Comparison of ENCODE assay signal across 23 mouse cellular contexts in the genomic region with DNA sequence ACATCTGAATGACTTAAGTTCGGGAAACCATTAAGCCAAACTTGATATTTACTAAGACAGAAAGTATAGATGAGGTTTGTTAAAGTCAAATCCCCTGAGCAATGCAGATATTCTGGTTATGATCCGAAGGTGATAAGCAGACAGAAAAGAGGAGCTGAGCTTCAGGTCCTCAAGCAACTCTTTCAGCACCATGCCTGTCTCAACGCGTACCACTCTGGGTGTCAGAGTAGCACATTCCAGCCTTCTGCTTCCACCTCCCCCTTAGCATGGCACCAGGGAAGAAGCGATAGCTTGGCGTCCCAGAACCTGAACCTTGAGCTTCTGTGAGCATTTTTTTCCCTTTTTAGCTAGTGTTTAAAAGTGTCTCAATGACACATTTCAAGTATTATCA. TPM values are rescaled to one million over a fixed set of nuclear protein-coding genes. Genes with fewer than 3 reads are reported as not detected.
DNase-seq lines count a peak whose midpoint lies in the region; ATAC-seq and TF ChIP-seq lines count a peak whose summit lies in the region.
"Had no signal": no experiment of that assay in that cellular context is flagged by ENCODE, and none has a peak within 500 bp of the region (broad histone marks: within the 10 kb centered on the region; RNA-seq: fewer than 3 reads in every experiment).

No protein-coding gene starts in this region.

- no peak for TF ChIP-seq POLR2A in heart, adult 2 months (IDR thresholded peaks at IDR 0.05; ENCODE audit: insufficient read depth, low read depth, low read length)

- 0 out of 2 replicates have a peak overlapping the region, but pooled peaks have one; percentile 7 for H3K9ac ChIP-seq in heart, embryonic 13.5 days
- H3K9ac ChIP-seq in heart, adult 2 months (ENCODE audit: low read depth, low read length), result no peak overlapping the region
- H3K9ac ChIP-seq in embryonic facial prominence, embryonic 14.5 days (ENCODE audit: low read depth, low read length), result no peak overlapping the region
- H3K9ac ChIP-seq in limb, embryonic 15.5 days, result no peak overlapping the region
- H3K9ac ChIP-seq in liver, embryonic 12.5 days, result no peak overlapping the region
- H3K9ac ChIP-seq in lung, postnatal 0 days (replicated peaks; ENCODE audit: low read depth), result no peak overlapping the region
- H3K9ac ChIP-seq: forebrain, embryonic 15.5 days; liver, embryonic 13.5 days; midbrain, embryonic 13.5 days; neural tube, embryonic 13.5 days had no signal

- 35% methylated on average over 6 of the region's 6 CpGs for WGBS in heart, embryonic 13.5 days
- WGBS in heart, adult 2 months, result 73% methylated on average over 6 of the region's 6 CpGs
- 60% methylated on average over 6 of the region's 6 CpGs for WGBS in embryonic facial prominence, embryonic 14.5 days
- 76% methylated on average over 6 of the region's 6 CpGs for WGBS in limb, embryonic 10.5 days
- WGBS in limb, embryonic 15.5 days, result 48% methylated on average over 6 of the region's 6 CpGs
- 73% methylated on average over 6 of the region's 6 CpGs for WGBS in liver, embryonic 12.5 days (ENCODE audit: insufficient replicate concordance)
- 58% methylated on average over 6 of the region's 6 CpGs for WGBS in lung, postnatal 0 days

- no peak for TF ChIP-seq CTCF in heart, adult 2 months (IDR thresholded peaks at IDR 0.05)
- TF ChIP-seq CTCF in lung, postnatal 0 days (IDR thresholded peaks at IDR 0.05), result no peak

- no peaks in the 10 kb centered on the region for H3K27me3 ChIP-seq in heart, embryonic 13.5 days (replicated peaks)
- no peaks in the 10 kb centered on the region for H3K27me3 ChIP-seq in heart, adult 2 months (ENCODE audit: control insufficient read depth, insufficient read depth, low read length)
- no peaks in the 10 kb centered on the region for H3K27me3 ChIP-seq in embryonic facial prominence, embryonic 14.5 days (replicated peaks; ENCODE audit: control insufficient read depth, insufficient read depth, low read length)
- H3K27me3 ChIP-seq in limb, embryonic 10.5 days (ENCODE audit: low read depth, poor library complexity, severe bottlenecking), result no peaks in the 10 kb centered on the region
- no peaks in the 10 kb centered on the region for H3K27me3 ChIP-seq in limb, embryonic 15.5 days
- no peaks in the 10 kb centered on the region for H3K27me3 ChIP-seq in liver, embryonic 12.5 days (replicated peaks)
- no peaks in the 10 kb centered on the region for H3K27me3 ChIP-seq in lung, postnatal 0 days (replicated peaks; ENCODE audit: insufficient read depth, low read length)
- H3K27me3 ChIP-seq: forebrain, embryonic 15.5 days; liver, embryonic 13.5 days; midbrain, embryonic 13.5 days; neural tube, embryonic 13.5 days had no signal

- peak overlapping the region; percentile 36; the same call in 1 of the 2 replicates for H3K27ac ChIP-seq in heart, embryonic 13.5 days (replicated peaks)
- H3K27ac ChIP-seq in heart, adult 2 months, result no peak overlapping the region
- H3K27ac ChIP-seq in embryonic facial prominence, embryonic 14.5 days (replicated peaks; ENCODE audit: low read depth, low read length), result peak overlapping the region; percentile 61; the same call in 1 of the 2 replicates
- H3K27ac ChIP-seq in limb, embryonic 10.5 days, result peak overlapping the region; percentile 67; the same call in 1 of the 2 replicates
- peak overlapping the region; percentile 69 for H3K27ac ChIP-seq in limb, embryonic 15.5 days
- H3K27ac ChIP-seq in liver, embryonic 12.5 days, result no peak overlapping the region
- H3K27ac ChIP-seq in lung, postnatal 0 days (ENCODE audit: low read length), result no peak overlapping the region
- H3K27ac ChIP-seq: forebrain, embryonic 10.5 days; forebrain, embryonic 15.5 days; layer of hippocampus, adult 2 months; liver, embryonic 13.5 days; macrophage; midbrain, embryonic 13.5 days; neural tube, embryonic 13.5 days had no signal

- H3K4me3 ChIP-seq in heart, embryonic 13.5 days, result no peak overlapping the region
- H3K4me3 ChIP-seq in heart, adult 2 months, result no peak overlapping the region
- H3K4me3 ChIP-seq in embryonic facial prominence, embryonic 14.5 days (ENCODE audit: low read depth, low read length), result no peak overlapping the region
- H3K4me3 ChIP-seq in limb, embryonic 10.5 days, result no peak overlapping the region
- H3K4me3 ChIP-seq in limb, embryonic 15.5 days, result no peak overlapping the region
- no peak overlapping the region for H3K4me3 ChIP-seq in liver, embryonic 12.5 days
- H3K4me3 ChIP-seq in lung, postnatal 0 days (ENCODE audit: low read depth, low read length), result no peak overlapping the region
- H3K4me3 ChIP-seq: forebrain, embryonic 10.5 days; forebrain, embryonic 15.5 days; layer of hippocampus, adult 2 months; liver, embryonic 13.5 days; midbrain, embryonic 13.5 days; neural tube, embryonic 13.5 days had no signal

- peaks cover 8% of the 10 kb centered on the region; the same call in 1 of the 2 replicates for H3K36me3 ChIP-seq in heart, embryonic 13.5 days
- no peaks in the 10 kb centered on the region for H3K36me3 ChIP-seq in heart, adult 2 months (ENCODE audit: control insufficient read depth, insufficient read depth, low read length)
- H3K36me3 ChIP-seq in embryonic facial prominence, embryonic 14.5 days (ENCODE audit: control insufficient read depth, insufficient read depth, low read length), result peaks cover 8% of the 10 kb centered on the region; the same call in 1 of the 2 replicates
- peaks cover 17% of the 10 kb centered on the region for H3K36me3 ChIP-seq in limb, embryonic 10.5 days
- H3K36me3 ChIP-seq in limb, embryonic 15.5 days, result 0 out of 2 replicates have a peak, but pooled peaks cover 3% of the 10 kb centered on the region
- peaks cover 9% of the 10 kb centered on the region for H3K36me3 ChIP-seq in liver, embryonic 12.5 days
- no peaks in the 10 kb centered on the region for H3K36me3 ChIP-seq in lung, postnatal 0 days (ENCODE audit: insufficient read depth, low read length)
- H3K36me3 ChIP-seq: forebrain, embryonic 15.5 days had no signal

- H3K9me3 ChIP-seq in heart, embryonic 13.5 days, result peaks cover 5% of the 10 kb centered on the region; the same call in 1 of the 2 replicates
- H3K9me3 ChIP-seq in embryonic facial prominence, embryonic 14.5 days (ENCODE audit: control insufficient read depth, low read length), result no peaks in the 10 kb centered on the region
- H3K9me3 ChIP-seq in limb, embryonic 10.5 days (replicated peaks), result no peaks in the 10 kb centered on the region
- no peaks in the 10 kb centered on the region for H3K9me3 ChIP-seq in limb, embryonic 15.5 days
- no peaks in the 10 kb centered on the region for H3K9me3 ChIP-seq in liver, embryonic 12.5 days (replicated peaks)
- no peaks in the 10 kb centered on the region for H3K9me3 ChIP-seq in lung, postnatal 0 days (ENCODE audit: low read length)
- H3K9me3 ChIP-seq: forebrain, embryonic 15.5 days; liver, embryonic 13.5 days; neural tube, embryonic 13.5 days had no signal

- no peak for DNase-seq in heart, adult 2 months
- peak; percentile 79 for DNase-seq in embryonic facial prominence, embryonic 14.5 days (ENCODE audit: low spot score)
- DNase-seq in limb, embryonic 10.5 days (ENCODE audit: low spot score), result no peak
- no peak for DNase-seq in lung, postnatal 0 days (ENCODE audit: low spot score)
- DNase-seq: adrenal gland, postnatal 25 days; B cell, adult 2 months; cerebellum, adult 18-20 months; cerebellum, postnatal 10 days; heart, postnatal 10 days; kidney, adult 2 months; kidney, postnatal 36 days; liver, embryonic 13.5 days; thymus, postnatal 36 days had no signal

- H3K4me2 ChIP-seq in heart, embryonic 13.5 days, result 0 out of 2 replicates have a peak overlapping the region, but pooled peaks have one; percentile 18
- H3K4me2 ChIP-seq in embryonic facial prominence, embryonic 14.5 days (ENCODE audit: low read depth, low read length), result peak overlapping the region; percentile 20; the same call in 1 of the 2 replicates
- no peak overlapping the region for H3K4me2 ChIP-seq in limb, embryonic 15.5 days
- no peak overlapping the region for H3K4me2 ChIP-seq in liver, embryonic 12.5 days
- no peak overlapping the region for H3K4me2 ChIP-seq in lung, postnatal 0 days (replicated peaks; ENCODE audit: low read depth, low read length)
- H3K4me2 ChIP-seq: forebrain, embryonic 15.5 days; liver, embryonic 13.5 days; midbrain, embryonic 13.5 days; neural tube, embryonic 13.5 days had no signal

- H3K4me1 ChIP-seq in heart, embryonic 13.5 days, result peaks cover 28% of the 10 kb centered on the region
- peaks cover 10% of the 10 kb centered on the region for H3K4me1 ChIP-seq in heart, adult 2 months (ENCODE audit: control insufficient read depth, insufficient read depth, low read length)
- peaks cover 23% of the 10 kb centered on the region for H3K4me1 ChIP-seq in embryonic facial prominence, embryonic 14.5 days (ENCODE audit: control insufficient read depth, insufficient read depth, low read length)
- peaks cover 59% of the 10 kb centered on the region for H3K4me1 ChIP-seq in limb, embryonic 10.5 days
- H3K4me1 ChIP-seq in limb, embryonic 15.5 days, result peaks cover 37% of the 10 kb centered on the region
- no peaks in the 10 kb centered on the region; the same call in 1 of the 2 replicates for H3K4me1 ChIP-seq in liver, embryonic 12.5 days
- peaks cover 8% of the 10 kb centered on the region; the same call in 1 of the 2 replicates for H3K4me1 ChIP-seq in lung, postnatal 0 days (ENCODE audit: insufficient read depth, low read depth, low read length)
- H3K4me1 ChIP-seq: midbrain, embryonic 13.5 days had no signal

- no peak for TF ChIP-seq EP300 in heart, adult 2 months (IDR thresholded peaks at IDR 0.05; ENCODE audit: insufficient read depth, low read depth, low read length)
- no peak for TF ChIP-seq EP300 in lung, postnatal 0 days (IDR thresholded peaks at IDR 0.05)

- ATAC-seq in heart, embryonic 13.5 days (ENCODE audit: extremely low read depth, insufficient number of reproducible peaks, low FRiP score, low TSS enrichment), result no peak
- peak; percentile 76 for ATAC-seq in embryonic facial prominence, embryonic 14.5 days (ENCODE audit: low read depth)
- no peak for ATAC-seq in limb, embryonic 15.5 days (ENCODE audit: insufficient number of reproducible peaks, low FRiP score, low TSS enrichment, low read depth)
- ATAC-seq in liver, embryonic 12.5 days, result no peak
- ATAC-seq in lung, postnatal 0 days, result no peak
- ATAC-seq: forebrain, embryonic 15.5 days; hindbrain, embryonic 16.5 days; midbrain, embryonic 13.5 days had no signal

- intact Hi-C loops in heart, adult 2 months (cut with DNase I), result no loop called here

- no peaks in the 10 kb centered on the region for H3K79me2 ChIP-seq in heart, adult 2 months (replicated peaks; ENCODE audit: control insufficient read depth, insufficient read depth, low read length)

RNA-seq across cellular contexts. Expression of gene Disp1, which starts 57.1 kb away (rescaled TPM):
- polyA plus RNA-seq in heart, embryonic 13.5 days (2015; fragmentation: Nextera tagmentation; extraction: Ambion mirVana), result 8.8 and 9.1 TPM in 2 replicates
- total RNA-seq in heart, adult 2 months (2021), result 1 to 10 TPM; 7.3 to 8.4 TPM
- 10.6 and 12.6 TPM in 2 replicates for polyA plus RNA-seq in heart, adult 2 months (2012; rRNA removed)
- polyA plus RNA-seq in embryonic facial prominence, embryonic 14.5 days (2014; fragmentation: Nextera tagmentation; extraction: Ambion mirVana), result 17.9 and 21.7 TPM in 2 replicates
- polyA plus RNA-seq in limb, embryonic 10.5 days (2016; fragmentation: Nextera tagmentation; extraction: Ambion mirVana), result 21.8 and 23.1 TPM in 2 replicates
- 30.3 and 34.8 TPM in 2 replicates for polyA plus RNA-seq in limb, embryonic 15.5 days (2015; fragmentation: Nextera tagmentation; extraction: Ambion mirVana)
- 4.0 and 5.1 TPM in 2 replicates for polyA plus RNA-seq in liver, embryonic 12.5 days (2016; fragmentation: Nextera tagmentation; extraction: Ambion mirVana)
- polyA plus RNA-seq in lung, postnatal 0 days (2015; fragmentation: Nextera tagmentation; extraction: Ambion mirVana), result 3.5 and 4.0 TPM in 2 replicates

Comparison
In these comparisons a context has a peak if more than half of its experiments do, and no peak if none do; other contexts are left out.
1. H3K27ac ChIP-seq: peak in heart, embryonic 13.5 days (single experiment), embryonic facial prominence, embryonic 14.5 days (single experiment), limb, embryonic 10.5 days (single experiment) and limb, embryonic 15.5 days (single experiment); none in heart, adult 2 months (single experiment), liver, embryonic 12.5 days (single experiment) and lung, postnatal 0 days (single experiment).
2. H3K4me2 ChIP-seq: peak in heart, embryonic 13.5 days (single experiment) and embryonic facial prominence, embryonic 14.5 days (single experiment); none in limb, embryonic 15.5 days (single experiment), liver, embryonic 12.5 days (single experiment) and lung, postnatal 0 days (single experiment).